Mouse (Mus musculus) 3134 (cell line): Measurements from ENCODE around the gene Smg6.
A peak's percentile ranks its signal among the peaks of the same experiment; 100 is the strongest.
"Not testable (repeated sequence)": the region's sequence is repeated elsewhere in the genome, so short reads cannot be mapped to it uniquely, and the experiment has no call there.

Experiments used
- DNase-seq: peaks from one replicate; pipeline ENCODE4 v3.0.0-alpha.2; 2011; ENCODE audit warnings: low spot score; ENCODE audit not compliant: insufficient read length; ENCODE audit errors: extremely low read depth

Smg6 gene

GRCm38 (mm10) chr11:74992427-74992987 lies 66.9 kb downstream of the Smg6 start:
- no peak for DNase-seq

GRCm38 (mm10) chr11:74994141-74994540 lies 68.5 kb downstream of the Smg6 start:
- no peak for DNase-seq

GRCm38 (mm10) chr11:74994856-74995255 lies 69.2 kb downstream of the Smg6 start:
- DNase-seq: no peak

GRCm38 (mm10) chr11:74996482-74996881 lies 70.9 kb downstream of the Smg6 start:
- DNase-seq: no peak

- no peak for DNase-seq
Observed at GRCm38 (mm10) chr11:75000869-75001653, 75.4 kb downstream of the Smg6 start.

GRCm38 (mm10) chr11:75008270-75008669 lies 82.6 kb downstream of the Smg6 start:
- DNase-seq: no peak

GRCm38 (mm10) chr11:75009537-75009936 lies 83.9 kb downstream of the Smg6 start:
- DNase-seq: not testable (repeated sequence)

- DNase-seq: peak; percentile 32
Observed at GRCm38 (mm10) chr11:75012997-75013694, 87.5 kb downstream of the Smg6 start.

- no peak for DNase-seq
Observed at GRCm38 (mm10) chr11:75013764-75014695, 88.4 kb downstream of the Smg6 start.

GRCm38 (mm10) chr11:75014816-75015215 lies 89.2 kb downstream of the Smg6 start:
- DNase-seq: no peak

- no peak for DNase-seq
Observed at GRCm38 (mm10) chr11:75015453-75015871, 89.8 kb downstream of the Smg6 start.

GRCm38 (mm10) chr11:75016309-75016860 lies 90.8 kb downstream of the Smg6 start:
- no peak for DNase-seq

- no peak for DNase-seq
Observed at GRCm38 (mm10) chr11:75017831-75018230, 92.2 kb downstream of the Smg6 start.

GRCm38 (mm10) chr11:75026977-75027376 lies 101.4 kb downstream of the Smg6 start:
- no peak for DNase-seq

- peak; percentile 21 for DNase-seq
Observed at GRCm38 (mm10) chr11:75027616-75028015, 102.0 kb downstream of the Smg6 start.

GRCm38 (mm10) chr11:75031251-75031650 lies 105.6 kb downstream of the Smg6 start:
- no peak for DNase-seq

GRCm38 (mm10) chr11:75032946-75033345 lies 107.3 kb downstream of the Smg6 start:
- no peak for DNase-seq

- DNase-seq: no peak
Observed at GRCm38 (mm10) chr11:75033581-75034067, 108.0 kb downstream of the Smg6 start.

- DNase-seq: no peak
Observed at GRCm38 (mm10) chr11:75034104-75034503, 108.5 kb downstream of the Smg6 start.

- DNase-seq: no peak
Observed at GRCm38 (mm10) chr11:75044333-75044732, 118.7 kb downstream of the Smg6 start.
